Mouse (Mus musculus) ovary, adult 2 months (tissue): ENCODE measurements around the gene Vti1b. TPM values are rescaled to one million over a fixed set of nuclear protein-coding genes. Genes with fewer than 3 reads are reported as not detected.

Experiments
- polyA plus RNA-seq: library from polyadenylated mRNA; depleted of rRNA; stranded (reverse); fragments of >200 nt; gene quantifications from 2 replicates; pipeline ENCODE4 v1.2.3, GENCODE M21; 2012; rRNA removed

Gene Vti1b
- polyA plus RNA-seq, result 22.1 and 43.9 TPM in 2 replicates

DNA sequence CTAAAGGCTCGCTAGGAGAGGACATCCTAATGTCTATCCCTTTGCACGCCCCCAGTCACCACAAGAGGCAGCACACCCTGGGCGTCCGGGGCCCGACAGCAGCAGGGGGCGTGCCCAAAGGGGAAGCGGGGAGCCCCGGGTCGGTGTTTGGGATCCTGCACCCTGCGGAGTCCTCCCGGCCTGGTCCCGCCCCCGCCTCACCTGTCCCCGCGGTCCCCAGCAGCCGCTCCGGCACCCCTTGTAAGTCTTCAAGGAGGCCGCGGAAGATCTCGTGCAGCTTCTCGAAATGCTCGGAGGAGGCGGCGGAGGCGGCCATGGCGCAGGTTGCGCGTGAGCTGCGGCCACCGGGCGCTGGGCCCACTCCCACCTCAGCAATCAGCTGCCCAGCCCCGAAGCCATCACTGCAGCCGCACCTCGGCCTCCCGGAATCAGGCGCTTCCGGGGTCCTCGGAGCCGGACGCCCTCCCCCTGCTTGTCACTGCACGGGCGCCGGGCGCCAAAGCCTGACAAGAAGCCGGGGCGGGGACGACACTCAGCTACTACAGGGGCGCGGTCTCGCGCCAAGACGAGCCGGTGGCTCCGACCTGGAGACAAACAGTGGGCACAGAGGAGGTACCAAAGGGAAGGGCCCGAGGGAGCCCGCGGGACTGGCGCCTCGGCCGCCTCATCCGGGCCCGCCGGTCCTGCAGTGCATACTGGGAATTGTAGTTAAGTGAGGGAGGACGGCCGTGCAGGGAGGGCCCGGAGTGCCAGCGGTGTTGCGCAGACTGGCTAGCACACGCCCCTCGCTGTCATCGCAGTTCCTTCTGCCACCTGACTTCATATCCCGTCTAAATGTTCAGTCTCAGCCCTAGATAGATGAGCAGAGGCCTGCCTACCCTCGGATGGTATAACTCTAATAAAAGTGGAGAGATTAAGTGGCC is at the start of gene Vti1b:
TSS of gene Vti1b (minus strand) at position 649 of the 923 bp plus-strand sequence.

DNA sequence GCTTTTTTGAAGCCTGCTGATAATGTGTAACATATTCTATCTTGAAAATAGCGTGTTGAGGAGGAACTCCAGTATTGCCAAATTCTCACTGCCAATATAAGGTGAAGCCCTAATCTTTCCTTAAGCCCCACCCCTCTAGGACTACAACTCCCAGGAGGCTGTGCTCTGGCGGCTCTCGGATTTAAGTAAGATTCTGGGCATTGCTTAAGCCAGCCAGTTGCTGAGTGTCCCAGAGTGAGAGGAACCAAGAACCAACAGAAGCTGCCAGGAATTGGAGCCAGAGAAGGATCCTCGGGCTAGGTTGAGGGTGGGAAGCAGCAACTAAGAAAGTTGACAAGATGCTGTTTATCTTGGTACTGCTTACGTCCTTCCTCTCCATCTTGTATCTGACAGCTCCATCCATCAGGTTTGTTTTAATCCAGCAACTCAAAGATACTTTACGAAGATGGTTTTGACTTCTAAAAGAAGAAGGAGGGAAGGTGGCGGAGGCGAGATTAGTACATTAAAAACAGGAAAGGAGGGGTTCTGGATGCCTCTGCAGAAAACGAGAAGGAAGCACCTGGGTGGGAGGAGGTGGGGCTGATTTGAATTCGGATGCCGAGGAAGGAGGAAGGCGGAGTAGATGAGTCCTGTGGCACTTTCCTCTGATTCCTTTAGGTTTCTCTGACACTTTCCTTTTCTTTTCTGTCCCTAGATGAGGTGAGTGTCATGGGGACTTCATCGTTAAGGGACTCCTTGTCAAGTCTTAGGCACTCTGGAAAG is 36.4 kb upstream of the Vti1b start, which contains the start of gene Rdh12:
TSS of gene Rdh12 (plus strand) at position 212 of the 762 bp plus-strand sequence.

DNA sequence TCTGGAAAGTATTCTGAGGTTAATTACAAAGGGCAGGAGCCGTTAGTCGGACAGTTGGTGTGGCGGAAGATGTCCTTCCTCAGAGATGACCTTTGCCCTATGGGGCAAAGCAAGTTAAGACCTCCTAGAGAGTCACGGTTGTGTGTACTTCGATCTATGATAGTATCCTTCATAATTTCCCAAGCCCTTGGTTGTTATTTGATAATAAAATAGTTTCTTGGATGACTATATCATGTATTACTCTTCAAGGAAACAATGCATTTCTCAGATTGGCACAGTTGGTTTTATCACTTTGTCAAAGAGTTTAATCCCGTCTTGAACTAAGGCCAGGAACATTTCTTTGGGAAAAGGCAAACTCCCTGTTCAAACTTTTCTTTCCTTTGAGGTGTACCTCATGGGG is 19.7 kb upstream of the Vti1b start, which contains the start of gene Rdh11:
TSS of gene Rdh11 (minus strand) at position 101 of the 400 bp plus-strand sequence.

DNA sequence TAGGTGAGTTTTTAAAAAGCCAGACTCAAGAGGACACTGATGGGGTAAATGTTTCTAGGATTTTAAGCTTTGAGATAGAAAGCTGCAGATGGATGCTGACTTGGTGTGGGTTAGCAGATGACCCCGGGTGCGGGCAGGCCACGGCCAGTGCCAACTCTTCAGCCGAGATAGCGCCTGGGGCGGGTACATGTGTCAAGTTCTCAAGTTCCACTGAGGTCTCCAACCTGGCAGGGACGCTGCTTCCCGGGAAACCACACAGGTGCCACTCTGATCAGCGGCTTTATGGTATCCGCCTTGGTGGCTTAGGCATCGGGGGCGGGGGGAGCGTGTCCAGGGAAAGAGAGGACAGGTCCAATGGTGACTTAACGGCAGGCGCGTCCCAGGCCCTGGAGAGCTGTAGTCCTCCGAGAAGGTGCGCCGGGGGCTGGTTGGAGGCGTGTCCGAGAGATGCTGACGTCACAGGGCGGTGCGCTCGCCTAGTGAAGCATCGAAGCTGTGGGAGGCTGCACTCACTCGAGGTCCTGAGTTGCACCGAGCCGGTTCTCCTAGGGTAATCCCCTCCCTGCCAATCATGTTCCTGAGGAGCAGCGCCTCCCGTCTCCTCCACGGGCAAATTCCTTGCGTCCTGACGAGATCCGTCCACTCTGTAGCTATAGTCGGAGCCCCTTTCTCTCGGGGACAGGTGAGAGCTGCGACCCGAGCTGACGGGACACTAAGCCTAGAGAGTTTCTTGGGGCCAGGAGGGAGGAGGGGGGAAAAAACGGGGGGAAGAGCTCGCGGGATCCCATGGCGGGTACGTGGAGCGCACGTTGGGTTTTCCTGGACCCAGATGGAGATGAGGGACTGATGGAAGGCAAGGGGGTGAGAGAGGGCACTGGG is 41.9 kb downstream of the Vti1b start, which contains the start of gene Arg2:
TSS of gene Arg2 (plus strand) at position 479 of the 879 bp plus-strand sequence.

Other genes starting within 250 kb of the Vti1b start
- gene Tmem229b, start 165.0 kb downstream of the Vti1b start, polyA plus RNA-seq, result 36.3 and 38.9 TPM in 2 replicates
- gene Plekhh1, start 143.5 kb downstream of the Vti1b start, polyA plus RNA-seq, result 12.9 and 14.6 TPM in 2 replicates
- 23.3 and 30.3 TPM in 2 replicates for gene Pigh, start 83.0 kb downstream of the Vti1b start, polyA plus RNA-seq
- 5.3 and 5.8 TPM in 2 replicates for gene Arg2, start 41.9 kb downstream of the Vti1b start, polyA plus RNA-seq
- gene Rdh11, start 19.6 kb upstream of the Vti1b start, polyA plus RNA-seq, result 15.2 and 18.7 TPM in 2 replicates
- gene Rdh12, start 36.2 kb upstream of the Vti1b start, polyA plus RNA-seq, result 0.76 and 0.84 TPM in 2 replicates
- gene Zfyve26, start 123.6 kb upstream of the Vti1b start, polyA plus RNA-seq, result 24.7 and 31.4 TPM in 2 replicates
- 0.94 and 1.4 TPM in 2 replicates for gene Rad51b, start 124.6 kb upstream of the Vti1b start, polyA plus RNA-seq